ENCODE assay signal across 23 mouse cellular contexts in the genomic region with DNA sequence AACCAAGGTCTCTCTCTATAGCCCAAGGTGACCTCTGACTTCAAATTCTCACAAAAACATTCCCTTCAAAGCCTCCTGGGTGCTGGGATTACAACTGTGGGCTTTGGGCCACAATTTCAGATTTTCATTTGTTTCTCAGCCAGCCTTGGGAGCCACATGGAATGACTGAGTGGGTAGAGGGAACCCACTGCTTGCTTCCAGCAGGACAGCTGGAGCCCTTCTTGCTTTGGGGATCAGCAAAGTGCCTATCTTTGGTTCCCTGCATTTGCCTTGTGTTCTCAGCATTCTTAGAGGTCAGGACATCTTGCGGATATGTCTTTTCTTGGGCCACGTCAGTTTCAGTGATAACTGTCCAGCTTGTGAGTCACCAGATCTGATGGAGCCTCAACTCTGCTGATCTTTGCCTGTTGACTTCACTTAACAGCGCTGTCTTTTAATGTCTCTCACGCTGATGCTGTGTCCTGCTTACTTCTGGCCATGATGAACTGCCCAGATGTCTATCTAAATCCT. TPM values are rescaled to one million over a fixed set of nuclear protein-coding genes. Genes with fewer than 3 reads are reported as not detected.
DNase-seq lines count a peak whose midpoint lies in the region; ATAC-seq and TF ChIP-seq lines count a peak whose summit lies in the region.
"Had no signal": no experiment of that assay in that cellular context is flagged by ENCODE, and none has a peak within 500 bp of the region (broad histone marks: within the 10 kb centered on the region; RNA-seq: fewer than 3 reads in every experiment).

No protein-coding gene starts in this region.

- no peak for TF ChIP-seq EP300 in lung, postnatal 0 days (IDR thresholded peaks at IDR 0.05)

- H3K4me2 ChIP-seq in heart, embryonic 12.5 days: no peak overlapping the region
- no peak overlapping the region for H3K4me2 ChIP-seq in lung, postnatal 0 days (replicated peaks; ENCODE audit: low read depth, low read length)
- no peak overlapping the region for H3K4me2 ChIP-seq in myocyte (ENCODE audit: low read depth)

- 0 out of 2 replicates have a peak overlapping the region, but pooled peaks have one; percentile 4 for H3K27ac ChIP-seq in heart, embryonic 10.5 days
- H3K27ac ChIP-seq in heart, embryonic 12.5 days (ENCODE audit: poor library complexity, severe bottlenecking): no peak overlapping the region
- no peak overlapping the region for H3K27ac ChIP-seq in lung, postnatal 0 days (ENCODE audit: low read length)

- TF ChIP-seq CTCF in lung, postnatal 0 days (IDR thresholded peaks at IDR 0.05): no peak

- no peaks in the 10 kb centered on the region for H3K9me3 ChIP-seq in heart, embryonic 10.5 days
- no peaks in the 10 kb centered on the region for H3K9me3 ChIP-seq in heart, embryonic 12.5 days (replicated peaks)
- no peaks in the 10 kb centered on the region for H3K9me3 ChIP-seq in lung, postnatal 0 days (ENCODE audit: low read length)

- peak; percentile 74 for DNase-seq in heart, adult 11 months
- DNase-seq in heart, adult 9 months (ENCODE audit: low spot score in 2 of 2): no peak
- DNase-seq in heart, embryonic 10.5 days (ENCODE audit: low spot score): no peak
- peak; percentile 43 for DNase-seq in lung, postnatal 0 days (ENCODE audit: low spot score)
- DNase-seq in lung, adult 18-20 months: no peak
- DNase-seq: adrenal gland, adult 2 months; adrenal gland, adult 8-10 months; adrenal gland, postnatal 10 days; adrenal gland, postnatal 14 days; adrenal gland, postnatal 25 days; adrenal gland, postnatal 36 days; B cell, adult 2 months; cerebellum, adult 11 months; cerebellum, adult 11-12 months had no signal

- H3K36me3 ChIP-seq in heart, embryonic 10.5 days: no peaks in the 10 kb centered on the region
- no peaks in the 10 kb centered on the region for H3K36me3 ChIP-seq in heart, embryonic 12.5 days
- no peaks in the 10 kb centered on the region for H3K36me3 ChIP-seq in lung, postnatal 0 days (ENCODE audit: insufficient read depth, low read length)
- no peaks in the 10 kb centered on the region for H3K36me3 ChIP-seq in myocyte (ENCODE audit: control insufficient read depth, insufficient read depth)
- H3K36me3 ChIP-seq: G1E had no signal

- H3K27me3 ChIP-seq in heart, embryonic 10.5 days (ENCODE audit: insufficient read depth, poor library complexity, severe bottlenecking): no peaks in the 10 kb centered on the region
- H3K27me3 ChIP-seq in heart, embryonic 12.5 days (replicated peaks): no peaks in the 10 kb centered on the region
- H3K27me3 ChIP-seq in lung, postnatal 0 days (replicated peaks; ENCODE audit: insufficient read depth, low read length): no peaks in the 10 kb centered on the region
- no peaks in the 10 kb centered on the region for H3K27me3 ChIP-seq in myocyte (ENCODE audit: control insufficient read depth, insufficient read depth, insufficient read length)
- H3K27me3 ChIP-seq: CH12.LX, Patski had no signal

- H3K9ac ChIP-seq in heart, embryonic 12.5 days: no peak overlapping the region
- no peak overlapping the region for H3K9ac ChIP-seq in lung, postnatal 0 days (replicated peaks; ENCODE audit: low read depth)

- H3K4me1 ChIP-seq in heart, embryonic 10.5 days: peaks cover 36% of the 10 kb centered on the region
- H3K4me1 ChIP-seq in heart, embryonic 12.5 days (replicated peaks): peaks cover 21% of the 10 kb centered on the region
- peaks cover 4% of the 10 kb centered on the region; the same call in 1 of the 2 replicates for H3K4me1 ChIP-seq in lung, postnatal 0 days (ENCODE audit: insufficient read depth, low read depth, low read length)

- H3ac ChIP-seq in myocyte (ENCODE audit: control insufficient read depth, insufficient read length): no peak overlapping the region

- H3K79me2 ChIP-seq in myocyte (ENCODE audit: control insufficient read depth, insufficient read depth): no peaks in the 10 kb centered on the region

- no peak overlapping the region for H3K4me3 ChIP-seq in heart, embryonic 10.5 days
- H3K4me3 ChIP-seq in heart, embryonic 12.5 days: no peak overlapping the region
- H3K4me3 ChIP-seq in lung, postnatal 0 days (ENCODE audit: low read depth, low read length): no peak overlapping the region
- H3K4me3 ChIP-seq in myocyte: no peak overlapping the region

- ATAC-seq in heart, embryonic 12.5 days (ENCODE audit: insufficient number of reproducible peaks, low FRiP score): no peak
- ATAC-seq in lung, postnatal 0 days: peak; percentile 51
- ATAC-seq in monocyte, adult 5-6 weeks (replicated peaks; ENCODE audit: insufficient number of reproducible peaks, low FRiP score, low TSS enrichment, poor library complexity, severe bottlenecking): no peak
- ATAC-seq: activated CD4-positive, CD25-positive, alpha-beta regulatory T cell, adult 4 months; CD4-positive, CD25-positive, alpha-beta regulatory T cell, adult 4 months; Patski had no signal

- 67% methylated on average over 4 of the region's 4 CpGs for WGBS in heart, embryonic 10.5 days
- WGBS in heart, embryonic 12.5 days: 67% methylated on average over 4 of the region's 4 CpGs
- WGBS in lung, postnatal 0 days: 65% methylated on average over 4 of the region's 4 CpGs

- no peak for TF ChIP-seq POLR2A in myocyte (IDR thresholded peaks at IDR 0.05; ENCODE audit: insufficient read length, low read depth)

TF ChIP-seq in myocyte, 11 proteins besides CTCF, POLR2A, EP300 and RAD21:
- TF ChIP-seq TCF3 (IDR thresholded peaks at IDR 0.05; ENCODE audit: insufficient read length, low read depth): no peak
- peak in 1 of 3 experiments; percentile 63 for TF ChIP-seq MYOD1 (IDR thresholded peaks at IDR 0.05; ENCODE audit: control insufficient read depth in 1 of 3, insufficient read length in 2 of 3, low read depth in 2 of 3)
- TF ChIP-seq POLR2AphosphoS2 (IDR thresholded peaks at IDR 0.05; ENCODE audit: insufficient read length, low read depth): no peak
- peak in 2 of 3 experiments; percentile 45 to 53 for TF ChIP-seq MYOG (IDR thresholded peaks at IDR 0.05; ENCODE audit: control insufficient read depth in 1 of 3, insufficient read depth in 1 of 3, insufficient read length in 2 of 3, low read depth in 2 of 3)

RNA-seq across cellular contexts. Expression of a gene that starts 38.2 kb away (rescaled TPM):
- 24.9 and 32.6 TPM in 2 replicates for polyA plus RNA-seq in heart, embryonic 10.5 days (2016; fragmentation: Nextera tagmentation; extraction: Ambion mirVana)
- 32.8 and 36.0 TPM in 2 replicates for polyA plus RNA-seq in heart, embryonic 12.5 days (2016; fragmentation: Nextera tagmentation; extraction: Ambion mirVana)
- 9.4 and 11.1 TPM in 2 replicates for polyA plus RNA-seq in lung, postnatal 0 days (2015; fragmentation: Nextera tagmentation; extraction: Ambion mirVana)
- polyA plus RNA-seq in myocyte (2012; fragmentation: generic; extraction: Trizol): 16.2 TPM
- 14.4 to 15.8 TPM (median 15.8 TPM) in 3 replicates for total RNA-seq in monocyte, adult 5-6 weeks (2017)
- total RNA-seq: MEL had no signal
- polyA plus RNA-seq: G1E had no signal

Comparison
In these comparisons a context has a peak if more than half of its experiments do, and no peak if none do; other contexts are left out.
1. DNase-seq: peak in heart, adult 11 months (single experiment) and lung, postnatal 0 days (single experiment); none in heart, adult 9 months (0 of 2), heart, embryonic 10.5 days (single experiment) and lung, adult 18-20 months (0 of 2).